Mouse (Mus musculus) heart, postnatal 0 days (tissue): Measurements from ENCODE around the gene Rnaset2b.
"Not testable (repeated sequence)": the region's sequence is repeated elsewhere in the genome, so short reads cannot be mapped to it uniquely, and the experiment has no call there.

Source experiments
- CTCF ChIP-seq: IDR thresholded peaks from 2 replicates; pipeline ENCODE4 v1.5.1; 2016; ENCODE audit warnings: antibody characterized with exemption, control low read depth, low read depth
- EP300 ChIP-seq: IDR thresholded peaks from 2 replicates; pipeline ENCODE4 v1.6.1; 2016; ENCODE audit warnings: antibody characterized with exemption, low read depth

DNA sequence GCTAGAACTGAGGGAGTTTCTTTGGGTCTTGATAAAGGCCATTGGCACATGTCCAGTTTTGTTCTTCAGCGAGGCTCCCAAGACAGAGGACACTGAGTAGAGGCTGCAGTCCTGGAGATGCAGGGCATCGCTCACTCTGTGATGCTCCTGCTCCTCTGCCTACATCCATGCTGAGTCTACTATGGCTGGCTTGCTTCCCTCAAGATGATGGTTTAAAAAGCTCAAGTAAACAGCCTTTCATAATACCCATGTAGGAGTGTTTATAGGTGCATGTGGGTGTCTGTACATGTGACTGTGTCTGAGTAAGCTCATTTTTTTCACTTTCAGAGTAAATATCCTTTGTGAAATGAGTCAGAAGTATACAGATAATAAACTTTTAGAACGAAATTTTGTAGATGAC, 4.6 kb downstream of the Rnaset2b start:
- TF ChIP-seq CTCF, EP300: not testable (repeated sequence)
